Mouse (Mus musculus): Measurements from ENCODE around the gene Txndc16. TPM values are rescaled to one million over a fixed set of nuclear protein-coding genes. Genes with fewer than 3 reads are reported as not detected.

Gene Txndc16
- polyA plus RNA-seq, 1 experiment from 2014 or later: 17.4 TPM

DNA sequence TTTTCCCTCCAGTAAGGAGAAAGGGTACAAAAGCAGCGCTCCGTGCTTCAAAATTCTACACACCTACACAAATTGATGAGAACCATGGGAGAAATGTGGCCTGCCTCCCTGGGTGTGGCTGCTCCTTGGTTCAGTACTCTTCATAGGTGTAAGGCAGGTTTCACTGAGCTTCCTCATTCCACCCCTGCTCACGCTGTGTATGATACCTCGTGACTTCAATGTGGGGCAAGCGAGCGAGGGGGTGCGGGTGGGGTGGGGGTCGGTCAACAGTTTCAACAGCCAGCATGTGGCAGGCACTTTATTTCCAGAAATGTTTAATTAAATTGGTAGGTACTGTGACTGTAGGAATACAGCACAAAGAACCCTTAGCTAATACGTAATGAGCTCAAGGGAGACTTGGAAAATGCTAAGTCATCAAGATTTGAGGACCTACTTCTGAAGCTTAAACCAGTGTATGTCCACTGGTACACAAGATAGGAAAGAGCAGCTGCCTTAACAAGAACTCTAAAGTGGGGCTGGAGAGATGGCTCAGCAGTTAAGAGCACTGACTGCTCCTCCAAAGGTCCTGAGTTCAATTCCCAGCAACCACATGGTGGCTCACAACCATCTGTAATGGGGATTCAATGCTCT is 3.3 kb downstream of the Txndc16 start:
- no peaks in the 10 kb centered on the region for H3K36me3 ChIP-seq (ENCODE audit: control insufficient read depth, insufficient read depth, low read length)
- H3K4me3 ChIP-seq (ENCODE audit: low read length): no peak overlapping the region
- H3K9me3 ChIP-seq (ENCODE audit: control insufficient read depth, low read length): no peaks in the 10 kb centered on the region
- ATAC-seq (ENCODE audit: low read depth): no peak
- peaks cover 9% of the 10 kb centered on the region; the same call in 1 of the 2 replicates for H3K4me1 ChIP-seq (replicated peaks; ENCODE audit: control insufficient read depth, insufficient read depth, low read length)
- H3K27me3 ChIP-seq (ENCODE audit: control insufficient read depth, insufficient read depth, low read depth, low read length): no peaks in the 10 kb centered on the region
- H3K9ac ChIP-seq (ENCODE audit: low read length): no peak overlapping the region
- WGBS: 91% methylated on average over 9 of the region's 9 CpGs
- no peak overlapping the region for H3K4me2 ChIP-seq (ENCODE audit: low read depth, low read length)
- no peak overlapping the region for H3K27ac ChIP-seq (ENCODE audit: low read length)

DNA sequence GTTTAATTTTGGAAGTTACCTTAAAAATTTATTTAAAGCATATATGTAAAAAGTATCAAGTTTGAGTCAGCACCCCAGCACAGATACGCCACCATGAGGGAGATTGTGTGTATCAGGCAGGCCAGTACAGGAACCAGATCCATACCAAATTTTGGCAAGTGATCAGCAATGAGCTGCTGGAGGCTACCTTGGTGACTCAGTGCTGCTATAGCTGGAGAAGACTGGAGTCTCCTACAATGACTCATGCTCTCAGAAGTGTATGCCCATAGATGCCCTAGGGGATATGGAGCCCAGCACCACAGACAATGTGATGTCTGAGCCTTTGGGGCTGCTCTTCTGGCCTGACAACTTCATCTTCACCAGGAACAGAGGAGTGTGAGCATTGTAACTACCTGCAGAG is 8.7 kb downstream of the Txndc16 start:
- Histone ChIP-seq H3K36me3 (ENCODE audit: control insufficient read depth, insufficient read depth, low read length) (no peaks in the 10 kb centered on the region), H3K4me1 (replicated peaks; ENCODE audit: control insufficient read depth, insufficient read depth, low read length) (no peaks in the 10 kb centered on the region), H3K4me3 (ENCODE audit: low read length) (no peak overlapping the region), H3K27ac (ENCODE audit: low read length) (no peak overlapping the region), H3K4me2 (ENCODE audit: low read depth, low read length) (no peak overlapping the region), H3K9me3 (ENCODE audit: control insufficient read depth, low read length) (no peaks in the 10 kb centered on the region), H3K27me3 (ENCODE audit: control insufficient read depth, insufficient read depth, low read depth, low read length) (no peaks in the 10 kb centered on the region), H3K9ac (ENCODE audit: low read length) (no peak overlapping the region)
- ATAC-seq (ENCODE audit: low read depth): no peak
- 88% methylated on average over 1 of the region's 1 CpGs for WGBS

DNA sequence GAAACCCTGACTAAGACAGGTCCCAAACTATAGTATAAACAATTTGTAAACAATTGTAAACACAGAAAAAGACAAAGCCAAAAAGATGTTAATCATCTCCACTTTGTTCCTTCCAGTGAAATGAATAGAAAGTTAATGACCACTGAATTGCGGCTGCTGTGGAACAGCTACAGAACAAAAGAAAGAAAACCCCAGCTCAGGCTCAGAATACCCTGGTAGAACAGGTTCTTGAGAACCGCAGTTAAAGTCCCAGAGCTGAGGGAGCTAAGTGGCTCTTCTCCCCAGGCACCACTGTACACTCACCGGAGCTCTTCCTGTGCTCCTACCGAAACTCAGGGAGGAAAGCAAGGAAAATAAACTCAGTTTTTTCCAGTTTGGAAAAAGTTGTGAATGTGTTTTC is 9.4 kb downstream of the Txndc16 start:
- H3K27me3 ChIP-seq (ENCODE audit: control insufficient read depth, insufficient read depth, low read depth, low read length): no peaks in the 10 kb centered on the region
- H3K9ac ChIP-seq (ENCODE audit: low read length): no peak overlapping the region
- 52% methylated on average over 4 of the region's 4 CpGs for WGBS
- H3K27ac ChIP-seq (ENCODE audit: low read length): no peak overlapping the region
- no peak for ATAC-seq (ENCODE audit: low read depth)
- no peak overlapping the region for H3K4me2 ChIP-seq (ENCODE audit: low read depth, low read length)
- no peak overlapping the region for H3K4me3 ChIP-seq (ENCODE audit: low read length)
- no peaks in the 10 kb centered on the region for H3K9me3 ChIP-seq (ENCODE audit: control insufficient read depth, low read length)
- H3K36me3 ChIP-seq (ENCODE audit: control insufficient read depth, insufficient read depth, low read length): no peaks in the 10 kb centered on the region
- H3K4me1 ChIP-seq (replicated peaks; ENCODE audit: control insufficient read depth, insufficient read depth, low read length): no peaks in the 10 kb centered on the region

DNA sequence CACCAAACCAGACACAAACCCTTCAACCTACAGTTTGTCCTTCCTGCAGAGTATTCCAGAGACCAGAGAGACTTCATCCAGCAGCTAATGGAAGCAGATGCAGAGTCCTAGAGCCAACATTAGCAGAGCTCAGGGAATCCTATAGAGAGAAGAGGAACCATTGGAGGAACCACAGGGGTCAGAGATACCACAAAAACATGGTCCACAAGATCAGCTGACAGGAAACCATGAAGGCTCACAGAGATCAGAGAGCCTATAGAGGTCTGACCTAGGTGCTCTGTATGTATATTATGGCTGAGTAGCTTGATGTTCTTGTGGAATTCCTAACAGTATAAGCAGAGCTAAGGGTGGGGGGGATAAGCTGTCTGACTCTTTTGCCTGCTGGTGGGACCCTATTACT is 19.5 kb downstream of the Txndc16 start:
- Histone ChIP-seq H3K4me1 (replicated peaks; ENCODE audit: control insufficient read depth, insufficient read depth, low read length) (no peaks in the 10 kb centered on the region), H3K27ac (ENCODE audit: low read length) (no peak overlapping the region), H3K4me3 (ENCODE audit: low read length) (no peak overlapping the region), H3K36me3 (ENCODE audit: control insufficient read depth, insufficient read depth, low read length) (no peaks in the 10 kb centered on the region), H3K4me2 (ENCODE audit: low read depth, low read length) (no peak overlapping the region), H3K9me3 (ENCODE audit: control insufficient read depth, low read length) (no peaks in the 10 kb centered on the region), H3K9ac (ENCODE audit: low read length) (no peak overlapping the region), H3K27me3 (ENCODE audit: control insufficient read depth, insufficient read depth, low read depth, low read length) (no peaks in the 10 kb centered on the region)
- no peak for ATAC-seq (ENCODE audit: low read depth)

- 72% methylated on average over 2 of the region's 2 CpGs for WGBS
- ATAC-seq (ENCODE audit: low read depth): no peak
- Histone ChIP-seq H3K36me3 (ENCODE audit: control insufficient read depth, insufficient read depth, low read length) (no peaks in the 10 kb centered on the region), H3K4me3 (ENCODE audit: low read length) (no peak overlapping the region), H3K9me3 (ENCODE audit: control insufficient read depth, low read length) (0 out of 2 replicates have a peak, but pooled peaks cover 3% of the 10 kb centered on the region), H3K27me3 (ENCODE audit: control insufficient read depth, insufficient read depth, low read depth, low read length) (no peaks in the 10 kb centered on the region), H3K4me2 (ENCODE audit: low read depth, low read length) (no peak overlapping the region), H3K4me1 (replicated peaks; ENCODE audit: control insufficient read depth, insufficient read depth, low read length) (no peaks in the 10 kb centered on the region), H3K9ac (ENCODE audit: low read length) (no peak overlapping the region), H3K27ac (ENCODE audit: low read length) (no peak overlapping the region)
These were observed 29.1 kb downstream of the Txndc16 start for GRCm38 (mm10) chr14:45190999-45191398.

GRCm38 (mm10) chr14:45181611-45182010 is 38.5 kb downstream of the Txndc16 start:
- Histone ChIP-seq H3K27me3 (ENCODE audit: control insufficient read depth, insufficient read depth, low read depth, low read length) (no peaks in the 10 kb centered on the region), H3K9ac (ENCODE audit: low read length) (no peak overlapping the region), H3K4me2 (ENCODE audit: low read depth, low read length) (no peak overlapping the region), H3K27ac (ENCODE audit: low read length) (no peak overlapping the region), H3K4me3 (ENCODE audit: low read length) (no peak overlapping the region), H3K9me3 (ENCODE audit: control insufficient read depth, low read length) (no peaks in the 10 kb centered on the region), H3K36me3 (ENCODE audit: control insufficient read depth, insufficient read depth, low read length) (0 out of 2 replicates have a peak, but pooled peaks cover 2% of the 10 kb centered on the region), H3K4me1 (replicated peaks; ENCODE audit: control insufficient read depth, insufficient read depth, low read length) (no peaks in the 10 kb centered on the region)
- no peak for ATAC-seq (ENCODE audit: low read depth)
- 66% methylated on average over 4 of the region's 4 CpGs for WGBS

GRCm38 (mm10) chr14:45179606-45180005 is 40.5 kb downstream of the Txndc16 start:
- Histone ChIP-seq H3K4me1 (replicated peaks; ENCODE audit: control insufficient read depth, insufficient read depth, low read length) (0 out of 2 replicates have a peak, but pooled peaks cover 3% of the 10 kb centered on the region), H3K4me3 (ENCODE audit: low read length) (no peak overlapping the region), H3K27ac (ENCODE audit: low read length) (no peak overlapping the region), H3K36me3 (ENCODE audit: control insufficient read depth, insufficient read depth, low read length) (0 out of 2 replicates have a peak, but pooled peaks cover 2% of the 10 kb centered on the region), H3K9ac (ENCODE audit: low read length) (no peak overlapping the region), H3K9me3 (ENCODE audit: control insufficient read depth, low read length) (no peaks in the 10 kb centered on the region), H3K4me2 (ENCODE audit: low read depth, low read length) (no peak overlapping the region), H3K27me3 (ENCODE audit: control insufficient read depth, insufficient read depth, low read depth, low read length) (no peaks in the 10 kb centered on the region)
- 69% methylated on average over 2 of the region's 2 CpGs for WGBS
- no peak for ATAC-seq (ENCODE audit: low read depth)

GRCm38 (mm10) chr14:45179186-45179585 is 40.9 kb downstream of the Txndc16 start:
- Histone ChIP-seq H3K36me3 (ENCODE audit: control insufficient read depth, insufficient read depth, low read length) (0 out of 2 replicates have a peak, but pooled peaks cover 2% of the 10 kb centered on the region), H3K27me3 (ENCODE audit: control insufficient read depth, insufficient read depth, low read depth, low read length) (no peaks in the 10 kb centered on the region), H3K9me3 (ENCODE audit: control insufficient read depth, low read length) (no peaks in the 10 kb centered on the region), H3K9ac (ENCODE audit: low read length) (no peak overlapping the region), H3K4me1 (replicated peaks; ENCODE audit: control insufficient read depth, insufficient read depth, low read length) (0 out of 2 replicates have a peak, but pooled peaks cover 3% of the 10 kb centered on the region), H3K27ac (ENCODE audit: low read length) (no peak overlapping the region), H3K4me2 (ENCODE audit: low read depth, low read length) (no peak overlapping the region), H3K4me3 (ENCODE audit: low read length) (no peak overlapping the region)
- no peak for ATAC-seq (ENCODE audit: low read depth)
- WGBS: 38% methylated on average over 2 of the region's 2 CpGs

DNA sequence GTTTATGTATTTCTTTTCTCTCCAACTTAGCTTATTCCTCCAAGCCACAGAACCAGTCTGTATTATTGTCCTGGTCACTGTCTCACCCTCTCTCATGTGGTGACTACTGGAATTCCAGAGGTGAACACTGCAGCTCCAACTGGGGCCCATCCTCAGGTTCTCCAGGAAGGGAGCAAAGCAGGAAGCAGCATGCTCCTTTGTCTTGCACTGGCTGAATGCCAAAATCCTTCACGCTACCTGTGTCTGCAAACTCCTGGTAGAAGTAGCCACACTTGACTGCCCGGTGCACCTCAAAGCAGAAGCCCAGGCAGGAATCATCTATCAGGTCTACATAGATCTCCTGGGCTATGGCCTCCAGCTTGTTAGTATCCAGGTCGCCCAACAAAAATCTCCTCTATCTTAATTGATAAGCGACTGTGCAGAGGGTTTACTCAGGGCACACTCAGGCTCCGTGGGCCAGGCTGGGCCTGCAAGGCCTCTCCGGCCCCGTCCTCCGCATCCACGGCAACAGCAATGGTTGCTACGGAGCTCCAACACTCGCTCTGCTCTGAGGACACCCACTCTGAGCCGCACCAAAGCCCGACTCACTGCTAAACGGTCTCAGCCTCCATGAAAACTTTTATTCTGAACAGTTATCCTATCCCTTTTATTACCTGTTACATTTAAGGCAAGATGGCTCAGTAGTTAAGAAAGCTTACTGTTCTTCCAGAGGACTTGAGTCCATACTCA is 45.0 kb downstream of the Txndc16 start:
- no peak overlapping the region for H3K4me3 ChIP-seq (ENCODE audit: low read length)
- no peak overlapping the region for H3K9ac ChIP-seq (ENCODE audit: low read length)
- WGBS: 56% methylated on average over 14 of the region's 14 CpGs
- no peaks in the 10 kb centered on the region for H3K9me3 ChIP-seq (ENCODE audit: control insufficient read depth, low read length)
- no peaks in the 10 kb centered on the region for H3K27me3 ChIP-seq (ENCODE audit: control insufficient read depth, insufficient read depth, low read depth, low read length)
- peak; percentile 15; the same call in 1 of the 2 replicates for ATAC-seq (ENCODE audit: low read depth)
- 0 out of 2 replicates have a peak, but pooled peaks cover 3% of the 10 kb centered on the region for H3K4me1 ChIP-seq (replicated peaks; ENCODE audit: control insufficient read depth, insufficient read depth, low read length)
- H3K4me2 ChIP-seq (ENCODE audit: low read depth, low read length): no peak overlapping the region
- no peaks in the 10 kb centered on the region for H3K36me3 ChIP-seq (ENCODE audit: control insufficient read depth, insufficient read depth, low read length)
- H3K27ac ChIP-seq (ENCODE audit: low read length): no peak overlapping the region
